Mouse (Mus musculus) forebrain, embryonic 12.5 days (tissue): ENCODE data around the gene Slc25a36. TPM values are rescaled to one million over a fixed set of nuclear protein-coding genes. Genes with fewer than 3 reads are reported as not detected.

Source experiments
- ATAC-seq: fragments of 200-750 bp; cut with Nextera tagmentation; 2 replicates; pipeline ENCODE4 v1.8.0; 2017; ENCODE audit warnings: moderate TSS enrichment; ENCODE audit not compliant: low FRiP score
- H3K27ac ChIP-seq: fragments of 300-500 bp; sonication (generic); 2 replicates; pipeline ENCODE4 v1.5.1; 2016; ENCODE audit warnings: mild to moderate bottlenecking
- H3K27me3 ChIP-seq: fragments of 300-500 bp; sonication (generic); 2 replicates; pipeline ENCODE4 v1.6.1; 2016; ENCODE audit warnings: mild to moderate bottlenecking
- H3K36me3 ChIP-seq: fragments of 300-500 bp; sonication (generic); replicated peaks from 2 replicates; pipeline ENCODE4 v1.6.1; 2016; ENCODE audit warnings: mild to moderate bottlenecking
- H3K4me1 ChIP-seq: fragments of 300-500 bp; sonication (generic); 2 replicates; pipeline ENCODE4 v1.6.1; 2016
- H3K4me2 ChIP-seq: fragments of 300-500 bp; sonication (generic); 2 replicates; pipeline ENCODE4 v1.6.1; 2016; ENCODE audit warnings: mild to moderate bottlenecking, moderate library complexity
- H3K4me3 ChIP-seq: fragments of 300-500 bp; sonication (generic); replicated peaks from 2 replicates; pipeline ENCODE4 v1.5.1; 2016; ENCODE audit warnings: mild to moderate bottlenecking
- H3K9ac ChIP-seq: fragments of 300-500 bp; sonication (generic); 2 replicates; pipeline ENCODE4 v1.6.1; 2016; ENCODE audit warnings: mild to moderate bottlenecking
- H3K9me3 ChIP-seq: fragments of 300-500 bp; sonication (generic); 2 replicates; pipeline ENCODE4 v1.6.1; 2016
- WGBS: fragments of 180-500 bp; shearing (Covaris S2); methylation state at CpG from one replicate; pipeline ENCODE4 v1.1.7; 2016; 5-methylcytosine and 5-hydroxymethylcytosine counted together
- polyA plus RNA-seq: library from polyadenylated mRNA; unstranded; fragments of >200 nt; fragmentation: Nextera tagmentation; extraction: Ambion mirVana; gene quantifications from 2 replicates; pipeline ENCODE4 v1.2.1, GENCODE M21; 2016

The Slc25a36 gene
- polyA plus RNA-seq, 1 experiment from 2014 or later, result 79.5 TPM

- Histone ChIP-seq H3K4me1 (peaks cover 12% of the 10 kb centered on the region), H3K36me3 (no peaks in the 10 kb centered on the region; the same call in 1 of the 2 replicates), H3K4me2 (no peak overlapping the region), H3K27me3 (no peaks in the 10 kb centered on the region), H3K4me3 (no peak overlapping the region), H3K9ac (no peak overlapping the region), H3K27ac (no peak overlapping the region), H3K9me3 (no peaks in the 10 kb centered on the region)
- 84% methylated on average over 2 of the region's 2 CpGs for WGBS
- no peak for ATAC-seq
Measured at GRCm38 (mm10) chr9:97105400-97105985, 5.5 kb downstream of the Slc25a36 start.

- Histone ChIP-seq H3K4me3 (no peak overlapping the region), H3K9me3 (no peaks in the 10 kb centered on the region), H3K9ac (no peak overlapping the region), H3K36me3 (no peaks in the 10 kb centered on the region; the same call in 1 of the 2 replicates), H3K4me1 (no peaks in the 10 kb centered on the region), H3K27me3 (no peaks in the 10 kb centered on the region), H3K4me2 (no peak overlapping the region), H3K27ac (no peak overlapping the region)
- 85% methylated on average over 2 of the region's 2 CpGs for WGBS
- ATAC-seq, result no peak
Measured at GRCm38 (mm10) chr9:97103376-97104061, 7.4 kb downstream of the Slc25a36 start.

- WGBS, result 91% methylated on average over 4 of the region's 4 CpGs
- Histone ChIP-seq H3K27me3 (no peaks in the 10 kb centered on the region), H3K4me1 (no peaks in the 10 kb centered on the region), H3K27ac (no peak overlapping the region), H3K36me3 (peaks cover 32% of the 10 kb centered on the region), H3K9me3 (no peaks in the 10 kb centered on the region), H3K4me3 (no peak overlapping the region), H3K9ac (no peak overlapping the region), H3K4me2 (no peak overlapping the region)
- no peak for ATAC-seq
Measured at GRCm38 (mm10) chr9:97098985-97099384, 12.0 kb downstream of the Slc25a36 start.

DNA sequence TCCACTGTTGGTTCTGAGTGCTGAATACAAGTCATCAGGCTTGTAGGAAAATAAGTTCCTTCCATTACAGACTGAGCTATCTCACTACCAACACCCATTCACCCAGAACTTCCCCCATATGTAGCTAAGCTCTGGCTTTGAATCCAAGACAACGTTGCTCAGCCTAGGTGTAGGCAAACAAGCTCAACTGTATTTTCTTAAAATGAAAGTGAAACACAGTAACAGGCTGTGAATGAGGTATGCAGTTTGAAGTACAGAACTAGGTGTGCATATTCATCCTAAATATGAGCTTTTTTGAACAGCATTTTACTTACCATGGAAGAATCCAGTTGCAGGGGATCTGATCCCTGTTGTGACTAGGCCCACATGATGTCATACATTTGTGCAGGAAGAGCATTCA lies 14.8 kb downstream of the Slc25a36 start:
- ATAC-seq, result no peak
- H3K4me3 ChIP-seq, result no peak overlapping the region
- no peak overlapping the region for H3K4me2 ChIP-seq
- 96% methylated on average over 1 of the region's 1 CpGs for WGBS
- H3K9ac ChIP-seq, result no peak overlapping the region
- H3K27ac ChIP-seq, result no peak overlapping the region
- no peaks in the 10 kb centered on the region for H3K27me3 ChIP-seq
- H3K4me1 ChIP-seq, result no peaks in the 10 kb centered on the region
- H3K36me3 ChIP-seq, result peaks cover 43% of the 10 kb centered on the region
- no peaks in the 10 kb centered on the region for H3K9me3 ChIP-seq

DNA sequence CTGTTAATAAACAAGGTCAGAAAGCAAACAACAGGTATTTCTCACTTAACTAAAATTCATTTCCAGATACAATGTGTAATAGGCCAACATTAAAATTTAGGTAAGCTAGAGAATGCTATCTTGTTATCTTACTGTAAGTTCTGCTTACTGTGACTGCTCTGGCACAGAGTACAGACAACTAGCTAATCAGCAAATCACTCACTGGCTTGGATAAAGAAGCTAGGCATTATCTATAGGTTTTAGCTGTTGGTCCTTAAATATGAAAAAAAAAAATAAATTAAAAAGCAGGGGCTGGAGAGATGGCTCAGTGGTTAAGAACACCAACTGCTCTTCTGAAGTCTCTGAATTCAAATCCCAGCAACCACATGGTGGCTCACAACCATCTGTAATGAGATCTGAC lies 23.1 kb downstream of the Slc25a36 start:
- H3K27me3 ChIP-seq, result no peaks in the 10 kb centered on the region
- H3K9me3 ChIP-seq, result no peaks in the 10 kb centered on the region
- H3K4me1 ChIP-seq, result no peaks in the 10 kb centered on the region
- H3K4me2 ChIP-seq, result no peak overlapping the region
- H3K9ac ChIP-seq, result no peak overlapping the region
- no peak for ATAC-seq
- H3K4me3 ChIP-seq, result no peak overlapping the region
- no peak overlapping the region for H3K27ac ChIP-seq
- H3K36me3 ChIP-seq, result peaks cover 21% of the 10 kb centered on the region

GRCm38 (mm10) chr9:97084628-97085027 lies 26.3 kb downstream of the Slc25a36 start:
- ATAC-seq, result no peak
- no peak overlapping the region for H3K9ac ChIP-seq
- H3K9me3 ChIP-seq, result no peaks in the 10 kb centered on the region
- no peak overlapping the region for H3K4me3 ChIP-seq
- H3K27ac ChIP-seq, result no peak overlapping the region
- peaks cover 20% of the 10 kb centered on the region for H3K36me3 ChIP-seq
- 78% methylated on average over 2 of the region's 2 CpGs for WGBS
- no peaks in the 10 kb centered on the region for H3K4me1 ChIP-seq
- H3K27me3 ChIP-seq, result no peaks in the 10 kb centered on the region
- no peak overlapping the region for H3K4me2 ChIP-seq

DNA sequence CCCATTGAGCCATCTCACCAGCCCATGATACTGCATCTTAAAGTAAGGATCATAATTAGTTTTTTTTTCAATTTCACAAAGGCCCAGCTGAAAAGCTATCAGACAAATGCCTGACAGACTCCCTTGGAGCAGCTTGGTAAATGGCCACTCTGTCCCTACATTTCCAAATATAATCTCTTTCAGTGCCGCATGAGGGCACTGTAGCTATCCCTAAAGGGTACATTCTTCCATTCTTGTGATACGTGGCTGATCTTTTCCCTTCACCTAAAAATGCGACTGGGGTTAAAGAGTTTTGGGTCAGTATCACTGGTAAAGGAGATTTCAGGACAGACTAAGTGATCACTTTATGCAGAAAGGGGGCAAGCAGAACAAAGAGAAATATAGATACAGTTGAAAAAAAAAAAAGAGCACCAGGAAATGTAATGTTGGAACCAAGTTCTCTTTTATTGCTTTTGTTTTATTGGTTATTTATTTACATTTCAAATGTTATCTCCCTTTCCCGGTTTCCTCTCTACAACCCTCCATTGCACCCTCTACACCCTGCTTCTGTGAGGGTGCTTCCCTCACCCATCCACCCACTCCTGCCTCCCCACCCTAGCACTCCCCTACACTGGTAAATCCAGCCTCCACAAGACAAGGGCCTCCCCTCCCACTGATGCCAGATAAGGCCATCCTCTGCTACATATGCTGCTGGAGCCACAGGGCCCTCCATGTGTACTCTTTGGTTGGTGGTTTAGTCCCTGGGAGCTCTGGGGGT lies 29.7 kb downstream of the Slc25a36 start:
- no peak for ATAC-seq
- Histone ChIP-seq H3K9ac (no peak overlapping the region), H3K36me3 (peaks cover 29% of the 10 kb centered on the region), H3K4me3 (no peak overlapping the region), H3K27ac (no peak overlapping the region), H3K4me1 (no peaks in the 10 kb centered on the region), H3K27me3 (no peaks in the 10 kb centered on the region), H3K9me3 (no peaks in the 10 kb centered on the region), H3K4me2 (no peak overlapping the region)
- WGBS, result 88% methylated on average over 4 of the region's 4 CpGs

DNA sequence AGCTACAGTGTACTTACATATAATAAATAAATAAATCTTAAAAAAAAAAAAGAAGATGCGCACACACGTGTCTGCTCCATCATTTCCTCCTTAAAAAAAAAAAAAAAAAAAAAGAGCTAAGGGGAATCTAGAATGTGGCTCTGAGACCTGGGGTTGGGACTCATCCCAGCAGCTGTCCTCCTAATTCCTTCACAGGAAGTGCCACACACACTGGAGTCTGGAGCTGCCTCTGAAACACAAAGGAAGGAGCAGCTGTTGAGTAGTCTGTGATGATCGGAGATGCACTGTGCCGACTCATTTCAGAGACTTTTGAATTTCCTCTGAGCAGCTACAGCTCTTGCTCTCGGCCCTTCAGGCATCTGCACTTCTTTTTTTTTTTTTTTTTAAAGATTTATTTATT lies 41.0 kb downstream of the Slc25a36 start:
- Histone ChIP-seq H3K36me3 (no peaks in the 10 kb centered on the region), H3K27ac (no peak overlapping the region), H3K27me3 (no peaks in the 10 kb centered on the region), H3K9ac (no peak overlapping the region), H3K9me3 (no peaks in the 10 kb centered on the region), H3K4me2 (no peak overlapping the region), H3K4me1 (peaks cover 7% of the 10 kb centered on the region; the same call in 1 of the 2 replicates), H3K4me3 (no peak overlapping the region)
- no peak for ATAC-seq
- 88% methylated on average over 5 of the region's 5 CpGs for WGBS

DNA sequence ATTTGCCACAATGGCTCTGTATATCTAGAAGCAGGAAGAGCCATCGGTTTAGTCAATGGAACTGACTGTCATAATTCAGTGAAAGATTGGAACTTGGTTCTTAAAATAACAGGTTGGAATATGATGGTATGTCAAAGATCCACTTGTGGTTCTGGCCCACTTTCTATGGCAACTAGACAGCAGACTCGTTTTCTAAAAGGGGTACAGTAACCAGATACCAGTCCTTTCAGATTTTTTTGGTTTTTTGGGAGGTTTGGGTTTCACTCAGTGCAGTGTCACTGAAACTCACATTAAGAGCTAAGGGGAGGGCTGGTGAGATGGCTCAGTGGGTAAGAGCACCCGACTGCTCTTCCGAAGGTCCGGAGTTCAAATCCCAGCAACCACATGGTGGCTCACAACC lies 41.5 kb downstream of the Slc25a36 start:
- Histone ChIP-seq H3K36me3 (no peaks in the 10 kb centered on the region), H3K9ac (no peak overlapping the region), H3K27ac (no peak overlapping the region), H3K9me3 (no peaks in the 10 kb centered on the region), H3K27me3 (no peaks in the 10 kb centered on the region), H3K4me2 (no peak overlapping the region), H3K4me1 (peaks cover 9% of the 10 kb centered on the region; the same call in 1 of the 2 replicates), H3K4me3 (no peak overlapping the region)
- ATAC-seq, result no peak
- WGBS, result 93% methylated on average over 5 of the region's 5 CpGs

DNA sequence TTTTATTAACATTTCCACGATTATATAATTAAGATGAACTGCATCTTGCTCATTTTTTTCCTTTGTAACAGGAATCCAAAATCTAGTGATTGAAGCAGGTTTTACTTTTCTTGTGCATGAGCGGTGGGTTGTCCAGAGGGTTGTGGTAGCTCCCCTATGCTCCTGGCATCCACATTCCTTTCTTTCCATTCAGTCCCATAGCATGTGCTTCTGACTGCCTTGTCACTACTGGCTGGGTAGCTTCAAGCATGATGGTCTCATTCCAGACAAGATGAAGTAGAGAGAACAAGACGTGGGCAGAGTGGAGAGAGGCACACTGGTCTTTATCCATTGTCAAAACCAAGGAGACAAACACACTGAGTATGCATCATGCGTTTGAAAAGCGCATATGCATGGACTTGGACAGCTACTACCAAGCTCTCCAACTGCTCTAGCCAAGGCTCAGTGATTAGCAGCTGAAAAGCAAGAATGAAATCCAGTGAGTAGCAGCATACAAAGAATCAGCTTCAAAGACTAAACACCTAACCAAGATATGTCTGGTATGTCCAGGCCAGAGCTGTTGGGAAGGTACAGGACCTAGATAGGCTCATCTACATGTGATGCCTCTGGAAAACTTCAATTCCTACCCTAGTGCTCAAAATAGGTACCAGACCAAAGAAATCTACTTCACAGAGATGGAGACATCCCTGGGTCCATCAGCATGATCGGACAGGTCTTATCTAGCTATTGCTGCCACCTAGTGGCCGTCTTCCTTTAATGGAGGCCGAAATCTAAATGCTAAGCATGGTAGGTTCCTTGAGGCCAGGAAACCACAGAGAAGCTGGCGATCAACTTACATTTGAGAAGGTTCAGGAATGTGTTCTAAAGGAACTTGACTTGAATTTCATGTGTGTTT lies 42.5 kb downstream of the Slc25a36 start:
- WGBS, result 55% methylated on average over 9 of the region's 9 CpGs
- no peak overlapping the region for H3K27ac ChIP-seq
- ATAC-seq, result peak; percentile 79
- H3K9ac ChIP-seq, result no peak overlapping the region
- no peak overlapping the region for H3K4me3 ChIP-seq
- H3K4me1 ChIP-seq, result peaks cover 16% of the 10 kb centered on the region; the same call in 1 of the 2 replicates
- no peaks in the 10 kb centered on the region for H3K9me3 ChIP-seq
- no peak overlapping the region for H3K4me2 ChIP-seq
- no peaks in the 10 kb centered on the region for H3K27me3 ChIP-seq
- H3K36me3 ChIP-seq, result no peaks in the 10 kb centered on the region

GRCm38 (mm10) chr9:97067761-97068160 lies 43.2 kb downstream of the Slc25a36 start:
- no peak overlapping the region for H3K27ac ChIP-seq
- no peak overlapping the region for H3K9ac ChIP-seq
- H3K4me2 ChIP-seq, result no peak overlapping the region
- H3K36me3 ChIP-seq, result no peaks in the 10 kb centered on the region
- H3K27me3 ChIP-seq, result no peaks in the 10 kb centered on the region
- WGBS, result 85% methylated on average over 6 of the region's 6 CpGs
- H3K9me3 ChIP-seq, result no peaks in the 10 kb centered on the region
- H3K4me3 ChIP-seq, result no peak overlapping the region
- ATAC-seq, result no peak
- peaks cover 16% of the 10 kb centered on the region; the same call in 1 of the 2 replicates for H3K4me1 ChIP-seq

GRCm38 (mm10) chr9:97065885-97066284 lies 45.1 kb downstream of the Slc25a36 start:
- Histone ChIP-seq H3K4me1 (peaks cover 20% of the 10 kb centered on the region; the same call in 1 of the 2 replicates), H3K4me3 (no peak overlapping the region), H3K36me3 (no peaks in the 10 kb centered on the region), H3K4me2 (no peak overlapping the region), H3K27me3 (no peaks in the 10 kb centered on the region), H3K9me3 (no peaks in the 10 kb centered on the region), H3K27ac (no peak overlapping the region), H3K9ac (no peak overlapping the region)
- 85% methylated on average over 4 of the region's 4 CpGs for WGBS
- ATAC-seq, result no peak
